Comparison of ENCODE assay signal across 10 mouse cellular contexts in genomic region chr13:41355552-41355951, GRCm38 (mm10).
A peak's percentile ranks its signal among the peaks of the same experiment; 100 is the strongest.
DNase-seq lines count a peak whose midpoint lies in the region; ATAC-seq lines count a peak whose summit lies in the region.
"Had no signal": no experiment of that assay in that cellular context is flagged by ENCODE, and none has a peak within 500 bp of the region (broad histone marks: within the 10 kb centered on the region; RNA-seq: fewer than 3 reads in every experiment).

No protein-coding gene starts in this region.

- peak; percentile 84 for DNase-seq in fat pad, adult 2 months (ENCODE audit: extremely low read depth, low read depth, low spot score)
- peak; percentile 73 for DNase-seq in kidney, adult 18-20 months
- peak; percentile 82 for DNase-seq in lung, postnatal 36 days
- DNase-seq in right cerebral cortex, postnatal 14 days: no peak
- no peak for DNase-seq in liver
- DNase-seq in right cerebral cortex, adult 18-20 months: no peak
- no peak for DNase-seq in frontal cortex, adult 2 months (ENCODE audit: extremely low spot score in 1 of 2, low spot score in 1 of 2)
- DNase-seq: adrenal gland, postnatal 25 days; gastrocnemius, postnatal 10 days had no signal

- peak; percentile 15 for ATAC-seq in activated CD4-positive, CD25-positive, alpha-beta regulatory T cell, adult 4 months

Comparison
In these comparisons a context has a peak if more than half of its experiments do, and no peak if none do; other contexts are left out.
1. DNase-seq: peak in fat pad, adult 2 months (single experiment), kidney, adult 18-20 months (single experiment) and lung, postnatal 36 days (single experiment); none in right cerebral cortex, postnatal 14 days (single experiment), liver (single experiment), right cerebral cortex, adult 18-20 months (single experiment) and frontal cortex, adult 2 months (0 of 2).